Mouse (Mus musculus) olfactory bulb, adult 2 months (tissue): Measurements from ENCODE around the gene C1rl.

Experiments used
- CTCF ChIP-seq: fragments of 200-500 bp; IDR thresholded peaks from 2 replicates; pipeline ENCODE4 v1.5.1; 2012; ENCODE audit warnings: low read depth, mild to moderate bottlenecking, low read length, moderate library complexity; ENCODE audit not compliant: insufficient read depth
- POLR2A ChIP-seq: fragments of 200-500 bp; IDR thresholded peaks from 2 replicates; pipeline ENCODE4 v1.6.1; 2012; ENCODE audit warnings: mild to moderate bottlenecking, low read depth, low read length, moderate library complexity; ENCODE audit not compliant: insufficient read depth

- TF ChIP-seq POLR2A, result no peak
- TF ChIP-seq CTCF, result no peak
These were observed 7.1 kb downstream of the C1rl start for GRCm38 (mm10) chr6:124499914-124500566.
